Mouse (Mus musculus): ENCODE data around the gene H2-Aa.
A peak's percentile ranks its signal among the peaks of the same experiment; 100 is the strongest.

The H2-Aa gene

GRCm38 (mm10) chr17:34300071-34300470, 12.4 kb upstream of the H2-Aa start:
- no peak for DNase-seq (ENCODE audit: low spot score)

GRCm38 (mm10) chr17:34299356-34299755, 11.7 kb upstream of the H2-Aa start:
- no peak for DNase-seq (ENCODE audit: low spot score)

GRCm38 (mm10) chr17:34295891-34296794, 8.5 kb upstream of the H2-Aa start:
- DNase-seq (ENCODE audit: low spot score), result peak; percentile 11

- DNase-seq (ENCODE audit: low spot score), result no peak
Observed at GRCm38 (mm10) chr17:34295307-34295706, 7.7 kb upstream of the H2-Aa start.

- DNase-seq (ENCODE audit: low spot score), result no peak
Observed at GRCm38 (mm10) chr17:34294249-34294648, 6.6 kb upstream of the H2-Aa start.

- no peak for DNase-seq (ENCODE audit: low spot score)
Observed at GRCm38 (mm10) chr17:34293533-34293932, 5.9 kb upstream of the H2-Aa start.

GRCm38 (mm10) chr17:34292570-34292969, 4.9 kb upstream of the H2-Aa start:
- no peak for DNase-seq (ENCODE audit: low spot score)

GRCm38 (mm10) chr17:34291609-34292008, 4.0 kb upstream of the H2-Aa start:
- peak; percentile 40 for DNase-seq (ENCODE audit: low spot score)

GRCm38 (mm10) chr17:34288131-34288530, 508 bp upstream of the H2-Aa start:
- DNase-seq (ENCODE audit: low spot score), result no peak

- no peak for DNase-seq (ENCODE audit: low spot score)
Observed at GRCm38 (mm10) chr17:34286999-34287398, 624 bp downstream of the H2-Aa start.

GRCm38 (mm10) chr17:34286501-34286900, 1.1 kb downstream of the H2-Aa start:
- DNase-seq (ENCODE audit: low spot score), result no peak

GRCm38 (mm10) chr17:34285848-34286247, 1.8 kb downstream of the H2-Aa start:
- DNase-seq (ENCODE audit: low spot score), result no peak

GRCm38 (mm10) chr17:34285371-34285770, 2.3 kb downstream of the H2-Aa start:
- DNase-seq (ENCODE audit: low spot score), result no peak

- no peak for DNase-seq (ENCODE audit: low spot score)
Observed at GRCm38 (mm10) chr17:34281836-34282235, 5.8 kb downstream of the H2-Aa start.

- no peak for DNase-seq (ENCODE audit: low spot score)
Observed at GRCm38 (mm10) chr17:34280499-34281038, 7.1 kb downstream of the H2-Aa start.

- no peak for DNase-seq (ENCODE audit: low spot score)
Observed at GRCm38 (mm10) chr17:34272102-34272501, 15.5 kb downstream of the H2-Aa start.

GRCm38 (mm10) chr17:34270940-34271339, 16.7 kb downstream of the H2-Aa start:
- DNase-seq (ENCODE audit: low spot score), result no peak

GRCm38 (mm10) chr17:34270230-34270629, 17.4 kb downstream of the H2-Aa start:
- no peak for DNase-seq (ENCODE audit: low spot score)

GRCm38 (mm10) chr17:34269817-34270216, 17.8 kb downstream of the H2-Aa start:
- DNase-seq (ENCODE audit: low spot score), result no peak

- DNase-seq (ENCODE audit: low spot score), result no peak
Observed at GRCm38 (mm10) chr17:34268748-34269147, 18.9 kb downstream of the H2-Aa start.

GRCm38 (mm10) chr17:34268262-34268661, 19.4 kb downstream of the H2-Aa start:
- DNase-seq (ENCODE audit: low spot score), result no peak

GRCm38 (mm10) chr17:34264452-34265351, 22.9 kb downstream of the H2-Aa start:
- peak; percentile 90 for DNase-seq (ENCODE audit: low spot score)
